ENCODE assay signal across 13 mouse cellular contexts in genomic region chr1:80630179-80631149, GRCm38 (mm10).
DNase-seq lines count a peak whose midpoint lies in the region; ATAC-seq and TF ChIP-seq lines count a peak whose summit lies in the region.
"Had no signal": no experiment of that assay in that cellular context is flagged by ENCODE, and none has a peak within 500 bp of the region (broad histone marks: within the 10 kb centered on the region; RNA-seq: fewer than 3 reads in every experiment).

No protein-coding gene starts in this region.

- intact Hi-C loops in heart, postnatal 14 days (cut with DNase I), result no loop called here
- intact Hi-C loops in heart, adult 2 months (cut with DNase I), result no loop called here

- no peaks in the 10 kb centered on the region for H3K4me1 ChIP-seq in lung, postnatal 0 days (ENCODE audit: insufficient read depth, low read depth, low read length)
- peaks cover 8% of the 10 kb centered on the region for H3K4me1 ChIP-seq in forebrain, embryonic 16.5 days (replicated peaks; ENCODE audit: control insufficient read depth, insufficient read depth, low read length)
- peaks cover 33% of the 10 kb centered on the region for H3K4me1 ChIP-seq in limb, embryonic 13.5 days
- peaks cover 2% of the 10 kb centered on the region; the same call in 1 of the 2 replicates for H3K4me1 ChIP-seq in olfactory bulb, adult 2 months (ENCODE audit: control insufficient read depth, insufficient read depth, low read length)
- no peaks in the 10 kb centered on the region; the same call in 1 of the 2 replicates for H3K4me1 ChIP-seq in heart, adult 2 months (ENCODE audit: control insufficient read depth, insufficient read depth, low read length)

- peak; percentile 16 for DNase-seq in lung, postnatal 0 days (ENCODE audit: low spot score)
- no peak for DNase-seq in lung, postnatal 4 days
- no peak for DNase-seq in heart, postnatal 14 days
- no peak for DNase-seq in cerebellum, postnatal 14 days
- no peak for DNase-seq in heart, adult 2 months
- DNase-seq: cerebellum, adult 9-10 months; liver; thymus, postnatal 25 days had no signal

- H3K36me3 ChIP-seq in lung, postnatal 0 days (ENCODE audit: insufficient read depth, low read length), result no peaks in the 10 kb centered on the region
- H3K36me3 ChIP-seq in forebrain, embryonic 16.5 days (ENCODE audit: control insufficient read depth, insufficient read depth), result no peaks in the 10 kb centered on the region
- no peaks in the 10 kb centered on the region for H3K36me3 ChIP-seq in limb, embryonic 13.5 days
- no peaks in the 10 kb centered on the region for H3K36me3 ChIP-seq in heart, adult 2 months (ENCODE audit: control insufficient read depth, insufficient read depth, low read length)

- no peak for TF ChIP-seq POLR2A in olfactory bulb, adult 2 months (IDR thresholded peaks at IDR 0.05; ENCODE audit: insufficient read depth, low read depth, low read length)
- no peak for TF ChIP-seq POLR2A in heart, adult 2 months (IDR thresholded peaks at IDR 0.05; ENCODE audit: insufficient read depth, low read depth, low read length)

- H3K9me3 ChIP-seq in lung, postnatal 0 days (ENCODE audit: low read length), result no peaks in the 10 kb centered on the region
- no peaks in the 10 kb centered on the region for H3K9me3 ChIP-seq in forebrain, embryonic 16.5 days (ENCODE audit: control insufficient read depth, low read length)
- no peaks in the 10 kb centered on the region for H3K9me3 ChIP-seq in limb, embryonic 13.5 days
- H3K9me3 ChIP-seq: megakaryocyte, embryonic 14.5 days had no signal

- TF ChIP-seq CTCF in lung, postnatal 0 days (IDR thresholded peaks at IDR 0.05), result no peak
- TF ChIP-seq CTCF in olfactory bulb, adult 2 months (IDR thresholded peaks at IDR 0.05; ENCODE audit: insufficient read depth, low read depth, low read length), result no peak
- TF ChIP-seq CTCF in heart, adult 2 months (IDR thresholded peaks at IDR 0.05), result no peak

- no peak overlapping the region for H3K9ac ChIP-seq in lung, postnatal 0 days (replicated peaks; ENCODE audit: low read depth)
- H3K9ac ChIP-seq in forebrain, embryonic 16.5 days (replicated peaks; ENCODE audit: low read depth, low read length), result no peak overlapping the region
- no peak overlapping the region for H3K9ac ChIP-seq in limb, embryonic 13.5 days
- H3K9ac ChIP-seq in heart, adult 2 months (ENCODE audit: low read depth, low read length), result no peak overlapping the region

- H3K79me2 ChIP-seq in heart, adult 2 months (replicated peaks; ENCODE audit: control insufficient read depth, insufficient read depth, low read length), result no peaks in the 10 kb centered on the region

- no peak for ATAC-seq in lung, postnatal 0 days
- peak; percentile 67 for ATAC-seq in forebrain, embryonic 16.5 days
- ATAC-seq in limb, embryonic 13.5 days (ENCODE audit: low FRiP score, low read depth), result peak; percentile 63
- ATAC-seq: intestine, postnatal 0 days had no signal

- no peaks in the 10 kb centered on the region for H3K27me3 ChIP-seq in lung, postnatal 0 days (replicated peaks; ENCODE audit: insufficient read depth, low read length)
- H3K27me3 ChIP-seq in forebrain, embryonic 16.5 days (replicated peaks; ENCODE audit: control insufficient read depth, insufficient read depth, low read length), result no peaks in the 10 kb centered on the region
- no peaks in the 10 kb centered on the region for H3K27me3 ChIP-seq in limb, embryonic 13.5 days
- no peaks in the 10 kb centered on the region for H3K27me3 ChIP-seq in heart, adult 2 months (ENCODE audit: control insufficient read depth, insufficient read depth, low read length)
- H3K27me3 ChIP-seq: megakaryocyte, embryonic 14.5 days had no signal

- no peak overlapping the region for H3K27ac ChIP-seq in lung, postnatal 0 days (ENCODE audit: low read length)
- H3K27ac ChIP-seq in forebrain, embryonic 16.5 days (ENCODE audit: low read length), result no peak overlapping the region; the same call in 1 of the 2 replicates
- H3K27ac ChIP-seq in limb, embryonic 13.5 days, result peak overlapping the region; percentile 53; the same call in 1 of the 2 replicates
- H3K27ac ChIP-seq in olfactory bulb, adult 2 months (ENCODE audit: insufficient read depth, low read depth, low read length), result peak overlapping the region; percentile 82
- no peak overlapping the region for H3K27ac ChIP-seq in heart, adult 2 months

- whole genome bisulfite sequencing in lung, postnatal 0 days, result 54% methylated on average over 5 of the region's 5 CpGs
- 31% methylated on average over 5 of the region's 5 CpGs for WGBS in forebrain, embryonic 16.5 days
- 43% methylated on average over 5 of the region's 5 CpGs for WGBS in limb, embryonic 13.5 days
- 24% methylated on average over 5 of the region's 5 CpGs for WGBS in olfactory bulb, adult 2 months
- 63% methylated on average over 5 of the region's 5 CpGs for WGBS in heart, adult 2 months

- no peak overlapping the region for H3K4me3 ChIP-seq in lung, postnatal 0 days (ENCODE audit: low read depth, low read length)
- no peak overlapping the region for H3K4me3 ChIP-seq in forebrain, embryonic 16.5 days (replicated peaks; ENCODE audit: low read length)
- no peak overlapping the region for H3K4me3 ChIP-seq in limb, embryonic 13.5 days
- no peak overlapping the region for H3K4me3 ChIP-seq in olfactory bulb, adult 2 months (ENCODE audit: insufficient read depth, low read depth, low read length)
- H3K4me3 ChIP-seq in heart, adult 2 months, result no peak overlapping the region
- H3K4me3 ChIP-seq: megakaryocyte, embryonic 14.5 days had no signal

- H3K4me2 ChIP-seq in lung, postnatal 0 days (replicated peaks; ENCODE audit: low read depth, low read length), result no peak overlapping the region
- no peak overlapping the region for H3K4me2 ChIP-seq in forebrain, embryonic 16.5 days (ENCODE audit: low read length)
- H3K4me2 ChIP-seq in limb, embryonic 13.5 days (replicated peaks), result no peak overlapping the region

- no peak for TF ChIP-seq EP300 in lung, postnatal 0 days (IDR thresholded peaks at IDR 0.05)
- TF ChIP-seq EP300 in heart, adult 2 months (IDR thresholded peaks at IDR 0.05; ENCODE audit: insufficient read depth, low read depth, low read length), result no peak

Comparison
In these comparisons a context has a peak if more than half of its experiments do, and no peak if none do; other contexts are left out.
1. H3K27ac ChIP-seq: peak in limb, embryonic 13.5 days (single experiment) and olfactory bulb, adult 2 months (single experiment); none in lung, postnatal 0 days (single experiment), forebrain, embryonic 16.5 days (single experiment) and heart, adult 2 months (single experiment).